Mouse (Mus musculus): ENCODE measurements around the gene Zfp449. TPM values are rescaled to one million over a fixed set of nuclear protein-coding genes. Genes with fewer than 3 reads are reported as not detected.
"Not testable (repeated sequence)": the region's sequence is repeated elsewhere in the genome, so short reads cannot be mapped to it uniquely, and the experiment has no call there.

The Zfp449 gene
- total and polyA plus RNA-seq, 3 experiments: 1.3 to 2.2 (median 1.3) TPM

- Histone ChIP-seq H3K4me3 (replicated peaks in 1 of 3; ENCODE audit: low read depth in 2 of 3, low read length in 2 of 3, poor library complexity in 1 of 3) (peak overlapping the region in 2 of 3 experiments; percentile 15 to 60), H3K9ac (ENCODE audit: insufficient read depth, low read depth) (peak overlapping the region; percentile 83; the same call in 1 of the 2 replicates), H3K27ac (ENCODE audit: insufficient read depth, low read depth) (no peak overlapping the region), H3K9me3 (replicated peaks; ENCODE audit: low read length) (no peaks in the 10 kb centered on the region), H3K4me2 (ENCODE audit: insufficient read depth, low read depth, poor library complexity, severe bottlenecking) (peak overlapping the region; percentile 73), H3K27me3 (replicated peaks) (no peaks in the 10 kb centered on the region), H3K79me2 (replicated peaks; ENCODE audit: control insufficient read depth, extremely low read depth, insufficient read depth, poor library complexity, severe bottlenecking) (no peaks in the 10 kb centered on the region), H3K4me1 (ENCODE audit: control insufficient read depth in 1 of 2, insufficient read depth in 2 of 2) (peaks cover 0 to 4% of the 10 kb centered on the region in 2 experiments; a peak in 1 of 4 replicates), H3K36me3 (replicated peaks in 1 of 2; ENCODE audit: control insufficient read depth in 1 of 2, insufficient read depth in 1 of 2, low read length in 1 of 2) (peaks cover 0 to 2% of the 10 kb centered on the region in 2 experiments)
- TF ChIP-seq EP300 (IDR thresholded peaks at IDR 0.05; ENCODE audit: low read length): no peak
- dilution Hi-C loops (cut with MboI; ENCODE audit: extremely low pct_ligation_motif_present, extremely low pct_unique_long_range_greater_than_20kb, low sequenced_read_pairs): no loop called here
- no peak for DNase-seq (ENCODE audit: extremely low read depth)
- in situ Hi-C loops (cut with MboI; ENCODE audit: low pct_ligation_motif_present, low pct_unique_long_range_greater_than_20kb, low sequenced_read_pairs): no loop called here
Measured at GRCm38 (mm10) chrX:56346932-56347253, 693 bp downstream of the Zfp449 start.

GRCm38 (mm10) chrX:56374431-56375128 is 28.4 kb downstream of the Zfp449 start, which contains the start of gene Smim10l2a:
Gene Smim10l2a, plus strand, starts transcription at chrX:56374586.
- in situ Hi-C loops (cut with MboI; ENCODE audit: low pct_ligation_motif_present, low pct_unique_long_range_greater_than_20kb, low sequenced_read_pairs); H3K9ac ChIP-seq (ENCODE audit: insufficient read depth, low read depth): not testable (repeated sequence)
- peak within 1 kb of the TSS in 2 of 3 experiments; percentile 52 to 61 for H3K4me3 ChIP-seq (replicated peaks in 1 of 3; ENCODE audit: low read depth in 2 of 3, low read length in 2 of 3, poor library complexity in 1 of 3)

GRCm38 (mm10) chrX:56380852-56381251 is 34.7 kb downstream of the Zfp449 start:
- DNase-seq (ENCODE audit: extremely low read depth): no peak
- H3K27me3 ChIP-seq (replicated peaks): no peaks in the 10 kb centered on the region
- no peak for TF ChIP-seq JUND (conservative IDR thresholded peaks at IDR 0.05; ENCODE audit: low read depth, low read length)
- TF ChIP-seq CTCF (conservative IDR thresholded peaks at IDR 0.05 in 1 of 2, IDR thresholded peaks at IDR 0.05 in 1 of 2; ENCODE audit: low read depth in 2 of 2, low read length in 2 of 2): no peak
- TF ChIP-seq USF1 (IDR thresholded peaks at IDR 0.05; ENCODE audit: low read depth, low read length): no peak
- no peak for TF ChIP-seq JUN (IDR thresholded peaks at IDR 0.05; ENCODE audit: insufficient read depth, low read depth, low read length)
- TF ChIP-seq SIN3A (IDR thresholded peaks at IDR 0.05; ENCODE audit: low read length): no peak
- TF ChIP-seq USF2 (conservative IDR thresholded peaks at IDR 0.05; ENCODE audit: low read depth, low read length): no peak
- no peak for TF ChIP-seq ZKSCAN1 (IDR thresholded peaks at IDR 0.05; ENCODE audit: borderline replicate concordance, low read depth, low read length)
- no peak for TF ChIP-seq MEF2A (IDR thresholded peaks at IDR 0.05; ENCODE audit: borderline replicate concordance, low read depth, low read length)
- no peak for TF ChIP-seq GABPA (IDR thresholded peaks at IDR 0.05; ENCODE audit: insufficient replicate concordance, low read depth, low read length)
- no peak for TF ChIP-seq E2F4 (IDR thresholded peaks at IDR 0.05; ENCODE audit: insufficient replicate concordance, low read depth, low read length)
- no peak for TF ChIP-seq CHD1 (IDR thresholded peaks at IDR 0.05; ENCODE audit: low read depth, low read length)
- TF ChIP-seq NELFE (IDR thresholded peaks at IDR 0.05; ENCODE audit: low read depth, low read length): no peak
- no peak for TF ChIP-seq SMC3 (IDR thresholded peaks at IDR 0.05; ENCODE audit: low read depth, low read length)
- no peak overlapping the region for H3K9ac ChIP-seq (ENCODE audit: insufficient read depth, low read depth)
- no peak overlapping the region for H3K27ac ChIP-seq (ENCODE audit: insufficient read depth, low read depth)
- no peak overlapping the region for H3K4me3 ChIP-seq (replicated peaks in 1 of 3; ENCODE audit: low read depth in 2 of 3, low read length in 2 of 3, poor library complexity in 1 of 3)
- no peaks in the 10 kb centered on the region for H3K79me2 ChIP-seq (replicated peaks; ENCODE audit: control insufficient read depth, extremely low read depth, insufficient read depth, poor library complexity, severe bottlenecking)
- no peak overlapping the region for H3K4me2 ChIP-seq (ENCODE audit: insufficient read depth, low read depth, poor library complexity, severe bottlenecking)
- no peaks in the 10 kb centered on the region for H3K36me3 ChIP-seq (replicated peaks in 1 of 2; ENCODE audit: control insufficient read depth in 1 of 2, insufficient read depth in 1 of 2, low read length in 1 of 2)
- in situ Hi-C loops (cut with MboI; ENCODE audit: low pct_ligation_motif_present, low pct_unique_long_range_greater_than_20kb, low sequenced_read_pairs): no loop called here
- peaks cover 2% of the 10 kb centered on the region for H3K9me3 ChIP-seq (replicated peaks; ENCODE audit: low read length)
- H3K4me1 ChIP-seq (ENCODE audit: control insufficient read depth in 1 of 2, insufficient read depth in 2 of 2): peaks cover 6 to 8% of the 10 kb centered on the region in 2 experiments; a peak in 1 of 4 replicates
- dilution Hi-C loops (cut with MboI; ENCODE audit: extremely low pct_ligation_motif_present, extremely low pct_unique_long_range_greater_than_20kb, low sequenced_read_pairs): no loop called here

More at GRCm38 (mm10) chrX:56374431-56375128, 28.4 kb downstream of the Zfp449 start, which contains the start of gene Smim10l2a:
- DNase-seq (ENCODE audit: extremely low read depth): peak; percentile 47
- H3K27ac ChIP-seq (ENCODE audit: insufficient read depth, low read depth); H3K4me1 ChIP-seq (ENCODE audit: control insufficient read depth in 1 of 2, insufficient read depth in 2 of 2); H3K79me2 ChIP-seq (replicated peaks; ENCODE audit: control insufficient read depth, extremely low read depth, insufficient read depth, poor library complexity, severe bottlenecking); dilution Hi-C loops (cut with MboI; ENCODE audit: extremely low pct_ligation_motif_present, extremely low pct_unique_long_range_greater_than_20kb, low sequenced_read_pairs); H3K36me3 ChIP-seq (replicated peaks in 1 of 2; ENCODE audit: control insufficient read depth in 1 of 2, insufficient read depth in 1 of 2, low read length in 1 of 2); H3K27me3 ChIP-seq (replicated peaks); H3K9me3 ChIP-seq (replicated peaks; ENCODE audit: low read length): not testable (repeated sequence)
- peak within 1 kb of the TSS; percentile 29 for H3K4me2 ChIP-seq (ENCODE audit: insufficient read depth, low read depth, poor library complexity, severe bottlenecking)
